Mouse (Mus musculus) testis, adult 2 months (tissue): Measurements from ENCODE around the gene Gdnf.

Source experiments
- CTCF ChIP-seq: fragments of 200-500 bp; IDR thresholded peaks from 2 replicates; pipeline ENCODE4 v1.5.1; 2012; ENCODE audit warnings: low read depth, mild to moderate bottlenecking, inconsistent platforms, low read length, moderate library complexity; ENCODE audit not compliant: control insufficient read depth, insufficient read depth, insufficient replicate concordance
- POLR2A ChIP-seq: fragments of 200-500 bp; IDR thresholded peaks from 2 replicates; pipeline ENCODE4 v1.6.1; 2012; ENCODE audit warnings: low read depth, mild to moderate bottlenecking, inconsistent platforms, low read length, moderate library complexity; ENCODE audit not compliant: control insufficient read depth

DNA sequence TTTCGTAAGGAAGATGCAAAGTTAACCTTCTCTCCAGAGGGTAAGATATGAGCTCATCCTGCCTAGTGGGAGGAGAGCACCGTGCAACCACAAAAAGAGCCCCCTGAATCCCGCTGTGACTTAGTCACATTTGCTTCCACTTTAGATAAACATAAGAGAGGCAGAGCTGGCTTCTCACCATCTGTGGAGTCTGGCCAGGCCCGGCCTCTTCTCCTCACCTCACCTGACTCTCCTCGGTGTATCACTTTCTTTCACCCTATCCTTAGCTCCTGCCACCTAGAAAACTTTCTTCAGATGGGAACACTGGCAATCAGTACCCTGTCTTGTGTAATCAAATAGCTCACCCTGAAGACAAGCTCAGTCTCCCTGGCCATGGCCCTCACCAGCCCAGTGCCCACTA is 48.2 kb downstream of the Gdnf start:
- TF ChIP-seq POLR2A (no peak), CTCF (no peak)
